Mouse (Mus musculus): ENCODE results near the gene Dap. TPM values are rescaled to one million over a fixed set of nuclear protein-coding genes. Genes with fewer than 3 reads are reported as not detected.

Gene Dap
- polyA plus RNA-seq, 1 experiment from 2014 or later = 41.9 TPM

DNA sequence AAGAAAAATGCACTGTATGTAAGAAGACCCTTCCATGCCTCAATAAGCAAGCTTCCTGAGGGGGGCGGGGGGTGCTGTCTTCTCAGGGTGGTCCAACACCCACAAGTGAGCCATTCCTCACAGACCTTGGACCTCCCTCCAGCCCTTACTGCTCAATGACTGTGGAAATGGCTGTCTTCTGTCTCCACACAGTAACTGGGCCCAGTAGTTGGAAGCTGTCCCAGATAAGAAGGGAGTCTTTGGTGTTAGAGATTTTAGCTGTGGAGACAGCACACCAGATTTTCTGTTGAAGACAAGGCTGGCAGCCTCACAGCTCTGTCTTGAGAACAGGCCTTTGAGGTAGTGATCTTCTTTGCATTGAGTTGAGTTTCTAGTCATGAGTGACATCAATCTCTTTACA lies 33.2 kb downstream of the Dap start:
- H3K4me3 ChIP-seq = no peak overlapping the region
- no peak for DNase-seq (ENCODE audit: low spot score)
- H3K27me3 ChIP-seq (ENCODE audit: insufficient read depth, poor library complexity, severe bottlenecking) = no peaks in the 10 kb centered on the region
- H3K4me1 ChIP-seq (replicated peaks) = peaks cover 15% of the 10 kb centered on the region
- WGBS = 87% methylated on average over 1 of the region's 1 CpGs
- H3K36me3 ChIP-seq = no peaks in the 10 kb centered on the region
- no peaks in the 10 kb centered on the region for H3K9me3 ChIP-seq
- H3K27ac ChIP-seq = no peak overlapping the region

DNA sequence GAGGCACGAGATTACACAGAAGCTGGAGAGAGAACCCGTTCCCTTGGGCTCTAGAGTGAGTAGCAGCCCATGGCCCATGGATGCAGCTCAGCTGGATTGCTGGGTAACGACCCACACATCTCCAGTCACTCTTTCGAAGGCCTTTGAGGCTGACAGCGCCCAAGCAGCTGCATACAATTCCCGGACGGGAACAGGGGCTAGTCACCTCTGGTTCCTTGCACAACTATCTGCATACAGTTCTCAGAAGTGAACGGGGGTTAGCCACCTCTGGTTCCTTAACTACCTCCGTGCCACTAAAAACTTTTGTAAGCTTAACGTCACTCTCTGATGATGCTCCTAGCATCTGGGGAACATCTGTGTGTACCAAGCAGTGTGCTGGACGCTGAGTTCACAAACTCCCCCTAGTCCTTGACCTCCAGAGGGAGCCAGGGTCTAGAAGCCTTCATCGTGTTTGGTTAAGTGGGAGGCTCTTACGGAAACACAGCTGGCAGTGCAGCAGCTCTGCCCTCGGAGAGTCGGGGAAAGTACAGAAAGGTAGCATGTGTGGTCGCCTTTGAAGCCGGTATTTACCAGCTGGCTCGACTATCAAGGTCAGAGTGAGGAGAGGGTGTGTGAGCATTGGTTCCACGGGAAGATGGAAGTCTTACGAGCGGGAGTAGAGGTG lies 34.0 kb downstream of the Dap start:
- WGBS = 75% methylated on average over 21 of the region's 21 CpGs
- peaks cover 15% of the 10 kb centered on the region for H3K4me1 ChIP-seq (replicated peaks)
- no peaks in the 10 kb centered on the region for H3K9me3 ChIP-seq
- peak; percentile 18 for DNase-seq (ENCODE audit: low spot score)
- no peaks in the 10 kb centered on the region for H3K27me3 ChIP-seq (ENCODE audit: insufficient read depth, poor library complexity, severe bottlenecking)
- H3K4me3 ChIP-seq = no peak overlapping the region
- no peak overlapping the region for H3K27ac ChIP-seq
- H3K36me3 ChIP-seq = no peaks in the 10 kb centered on the region

DNA sequence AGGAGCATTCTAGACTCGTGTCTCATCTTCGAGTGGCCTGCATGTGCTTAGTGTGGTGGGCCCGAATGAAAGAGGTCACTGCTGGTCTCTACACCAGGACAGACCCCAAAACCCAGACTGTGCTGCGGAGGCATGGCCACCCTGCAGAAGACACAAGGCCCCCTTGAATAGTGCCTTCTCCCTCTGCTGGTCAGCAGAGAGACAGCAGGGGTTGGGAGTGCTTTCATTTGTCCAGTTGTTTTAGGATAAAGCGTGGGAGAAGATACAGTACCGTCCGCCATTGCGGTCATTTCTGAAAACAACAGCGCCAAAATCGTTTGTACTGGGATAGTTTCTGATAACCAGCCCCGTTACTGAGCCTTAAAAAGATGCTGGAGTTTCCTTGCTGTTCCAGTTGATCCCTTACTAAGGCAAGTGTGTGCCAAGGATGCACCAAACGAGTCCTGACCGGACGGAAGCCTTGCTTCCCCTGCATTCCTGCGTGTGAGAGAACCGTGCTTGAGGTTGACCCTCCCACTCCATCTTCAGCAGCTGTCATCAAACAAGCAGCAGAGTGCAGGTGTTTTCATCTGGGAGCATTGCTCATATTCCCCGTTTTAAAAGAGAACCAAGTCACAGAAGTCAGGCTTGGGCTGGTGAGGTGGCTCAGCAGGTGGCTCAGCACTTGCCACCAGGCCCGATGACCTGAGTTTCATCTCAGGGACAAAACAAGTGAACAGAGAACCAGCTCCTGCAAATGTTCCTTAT lies 34.8 kb downstream of the Dap start:
- Histone ChIP-seq H3K36me3 (no peaks in the 10 kb centered on the region), H3K9me3 (no peaks in the 10 kb centered on the region), H3K27me3 (ENCODE audit: insufficient read depth, poor library complexity, severe bottlenecking) (no peaks in the 10 kb centered on the region), H3K27ac (no peak overlapping the region), H3K4me3 (no peak overlapping the region), H3K4me1 (replicated peaks) (peaks cover 13% of the 10 kb centered on the region)
- no peak for DNase-seq (ENCODE audit: low spot score)
- 88% methylated on average over 18 of the region's 18 CpGs for WGBS

DNA sequence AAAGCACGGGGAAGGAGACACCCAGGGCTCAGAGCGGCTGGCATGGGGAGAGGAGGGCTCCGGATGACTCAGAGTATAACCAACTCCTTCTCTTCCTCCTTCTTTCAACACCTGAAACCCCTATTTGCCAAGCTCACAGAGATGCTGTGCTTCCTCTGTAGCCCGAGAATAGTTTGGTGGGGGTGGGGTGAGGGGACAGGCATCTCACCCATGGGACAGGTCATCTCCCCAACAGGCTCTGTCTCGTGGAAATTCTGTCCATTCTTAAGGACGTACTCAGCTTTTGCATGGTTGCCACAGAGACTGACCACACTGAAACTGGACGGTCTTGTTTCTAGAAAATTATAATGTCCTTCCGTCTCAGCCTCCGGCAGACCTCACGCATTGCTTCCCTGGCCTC lies 37.0 kb downstream of the Dap start:
- WGBS = 77% methylated on average over 10 of the region's 10 CpGs
- DNase-seq (ENCODE audit: low spot score) = no peak
- peaks cover 15% of the 10 kb centered on the region for H3K4me1 ChIP-seq (replicated peaks)
- H3K4me3 ChIP-seq = no peak overlapping the region
- no peaks in the 10 kb centered on the region for H3K27me3 ChIP-seq (ENCODE audit: insufficient read depth, poor library complexity, severe bottlenecking)
- no peaks in the 10 kb centered on the region for H3K9me3 ChIP-seq
- H3K36me3 ChIP-seq = no peaks in the 10 kb centered on the region
- 0 out of 2 replicates have a peak overlapping the region, but pooled peaks have one; percentile 23 for H3K27ac ChIP-seq

DNA sequence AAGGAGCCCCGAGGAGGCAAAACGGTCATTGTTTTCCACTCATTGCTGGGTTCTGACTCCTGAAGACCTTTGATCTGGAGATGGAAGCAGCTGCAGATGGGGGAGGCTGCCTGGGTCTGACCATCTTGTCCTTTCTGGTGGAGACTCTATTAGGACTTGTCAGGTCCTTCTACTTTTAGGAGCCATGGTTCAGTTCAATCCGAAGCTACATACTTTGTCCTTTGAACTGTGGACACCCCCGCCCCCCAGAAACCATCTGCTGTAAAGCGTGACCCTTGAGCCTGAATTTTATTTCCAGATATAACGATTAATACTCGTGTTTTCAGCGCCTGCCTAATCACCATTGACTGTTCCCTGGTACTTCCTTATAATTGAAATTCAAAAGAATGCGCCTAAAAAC lies 38.2 kb downstream of the Dap start:
- Histone ChIP-seq H3K4me1 (replicated peaks) (peaks cover 15% of the 10 kb centered on the region), H3K36me3 (no peaks in the 10 kb centered on the region), H3K4me3 (no peak overlapping the region), H3K9me3 (no peaks in the 10 kb centered on the region), H3K27me3 (ENCODE audit: insufficient read depth, poor library complexity, severe bottlenecking) (no peaks in the 10 kb centered on the region), H3K27ac (no peak overlapping the region)
- 73% methylated on average over 9 of the region's 9 CpGs for WGBS
- DNase-seq (ENCODE audit: low spot score) = no peak

DNA sequence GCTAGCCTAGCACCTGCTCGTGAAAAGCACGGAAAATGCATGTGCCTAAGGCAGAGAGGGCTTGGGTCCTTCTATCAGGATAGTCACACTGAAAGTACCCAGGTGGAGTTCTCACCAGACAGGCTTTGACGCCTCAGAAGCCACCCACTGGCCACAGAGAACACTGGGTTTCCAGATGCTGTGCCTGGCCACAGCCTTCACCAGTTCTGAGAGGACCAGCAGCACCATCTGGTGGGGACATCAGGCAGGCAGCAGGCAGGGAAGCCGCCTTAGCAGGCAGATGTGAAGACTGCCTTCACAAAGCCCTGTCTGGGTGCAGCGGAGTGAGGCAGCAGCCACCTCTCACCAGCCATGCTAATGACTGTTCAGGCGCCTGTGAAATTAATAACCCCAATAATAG lies 40.7 kb downstream of the Dap start:
- no peaks in the 10 kb centered on the region for H3K36me3 ChIP-seq
- no peaks in the 10 kb centered on the region for H3K27me3 ChIP-seq (ENCODE audit: insufficient read depth, poor library complexity, severe bottlenecking)
- H3K4me1 ChIP-seq (replicated peaks) = peaks cover 15% of the 10 kb centered on the region
- H3K27ac ChIP-seq = no peak overlapping the region
- DNase-seq (ENCODE audit: low spot score) = peak; percentile 86
- H3K9me3 ChIP-seq = no peaks in the 10 kb centered on the region
- 38% methylated on average over 6 of the region's 6 CpGs for WGBS
- H3K4me3 ChIP-seq = no peak overlapping the region

DNA sequence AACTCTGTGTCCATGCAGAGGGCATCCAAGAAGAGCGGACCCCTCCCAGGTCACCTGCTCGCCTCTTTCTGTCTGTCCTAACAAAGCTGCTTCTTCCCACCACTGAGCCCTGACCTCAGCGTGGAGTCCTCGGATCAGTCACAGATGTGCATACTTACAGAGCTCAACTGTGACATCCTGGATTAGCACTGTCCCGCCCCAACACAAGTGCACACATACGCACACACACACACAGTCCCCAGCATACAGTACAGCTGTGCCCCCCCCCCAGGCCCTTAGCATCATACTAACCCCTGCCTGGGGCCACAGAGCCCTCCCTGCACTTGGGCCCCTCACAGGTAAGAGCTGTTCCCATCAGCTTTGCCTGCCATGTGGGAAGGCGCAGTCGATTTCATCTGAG lies 41.3 kb downstream of the Dap start:
- Histone ChIP-seq H3K27ac (no peak overlapping the region), H3K4me1 (replicated peaks) (peaks cover 15% of the 10 kb centered on the region), H3K9me3 (no peaks in the 10 kb centered on the region), H3K36me3 (no peaks in the 10 kb centered on the region), H3K27me3 (ENCODE audit: insufficient read depth, poor library complexity, severe bottlenecking) (no peaks in the 10 kb centered on the region), H3K4me3 (no peak overlapping the region)
- DNase-seq (ENCODE audit: low spot score) = no peak
- WGBS = 90% methylated on average over 8 of the region's 8 CpGs

DNA sequence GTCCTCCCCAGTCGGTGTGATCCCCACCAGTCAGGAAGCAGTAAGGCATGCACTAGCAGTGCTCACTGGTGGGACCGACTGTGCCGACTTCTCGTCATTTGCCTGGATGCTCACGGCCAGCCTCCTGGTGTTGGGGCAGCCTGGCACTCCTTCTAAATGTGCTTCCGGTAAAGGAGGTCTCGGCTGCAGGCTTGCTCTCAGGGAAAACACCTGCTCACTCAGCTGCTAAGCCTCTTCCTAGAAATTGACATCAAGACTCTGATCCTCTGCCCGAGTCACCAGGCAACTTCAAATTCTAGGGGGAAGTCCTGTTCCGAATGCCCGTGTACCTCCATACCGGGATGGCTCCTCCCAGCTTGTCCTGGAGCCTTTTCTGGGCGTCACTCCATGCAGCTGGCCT lies 41.7 kb downstream of the Dap start:
- Histone ChIP-seq H3K9me3 (no peaks in the 10 kb centered on the region), H3K4me3 (no peak overlapping the region), H3K36me3 (no peaks in the 10 kb centered on the region), H3K27ac (no peak overlapping the region), H3K27me3 (ENCODE audit: insufficient read depth, poor library complexity, severe bottlenecking) (no peaks in the 10 kb centered on the region), H3K4me1 (replicated peaks) (peaks cover 11% of the 10 kb centered on the region)
- WGBS = 91% methylated on average over 12 of the region's 12 CpGs
- DNase-seq (ENCODE audit: low spot score) = no peak

DNA sequence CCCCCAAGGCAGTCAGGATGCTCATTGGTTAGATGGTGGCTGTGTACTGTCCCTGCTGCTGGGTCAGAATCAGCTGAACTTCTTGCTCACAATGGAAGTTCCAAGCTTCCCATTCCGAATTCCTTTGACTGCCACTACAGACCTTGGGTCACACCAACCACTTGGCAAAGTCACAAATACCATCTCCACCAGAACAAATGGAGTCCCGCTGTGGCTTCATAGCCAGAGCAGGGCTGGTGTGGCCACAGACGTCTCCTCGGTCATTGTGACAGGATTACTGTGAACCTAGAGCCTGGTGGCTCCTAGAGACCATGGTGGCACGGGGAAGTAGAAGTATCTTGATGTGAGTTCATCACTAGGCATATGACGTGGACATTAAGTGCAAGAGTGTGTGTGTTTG lies 44.0 kb downstream of the Dap start:
- no peaks in the 10 kb centered on the region for H3K9me3 ChIP-seq
- H3K4me1 ChIP-seq (replicated peaks) = 0 out of 2 replicates have a peak, but pooled peaks cover 3% of the 10 kb centered on the region
- WGBS = 88% methylated on average over 6 of the region's 6 CpGs
- no peak overlapping the region for H3K27ac ChIP-seq
- no peak overlapping the region for H3K4me3 ChIP-seq
- no peaks in the 10 kb centered on the region for H3K36me3 ChIP-seq
- no peaks in the 10 kb centered on the region for H3K27me3 ChIP-seq (ENCODE audit: insufficient read depth, poor library complexity, severe bottlenecking)
- DNase-seq (ENCODE audit: low spot score) = no peak

DNA sequence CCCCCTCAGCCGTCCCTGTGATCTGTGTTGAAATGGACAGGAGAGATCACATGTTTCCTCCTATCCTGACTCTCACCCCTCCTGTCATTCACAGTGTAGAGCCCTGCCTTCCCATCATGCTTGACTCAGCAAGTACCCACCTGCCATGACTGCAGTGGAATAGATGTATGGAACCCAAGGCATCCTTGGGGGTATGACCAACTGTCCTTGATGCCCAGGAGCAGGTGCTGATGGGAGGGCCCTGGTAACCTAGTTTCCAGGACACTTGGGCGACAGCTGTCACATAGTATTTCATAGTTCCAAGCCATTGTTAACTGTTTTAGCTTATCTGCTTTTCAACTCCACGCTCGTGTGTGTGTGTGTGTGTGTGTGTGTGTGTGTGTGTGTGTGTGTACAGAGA lies 45.4 kb downstream of the Dap start:
- no peak overlapping the region for H3K27ac ChIP-seq
- H3K36me3 ChIP-seq = no peaks in the 10 kb centered on the region
- no peak for DNase-seq (ENCODE audit: low spot score)
- 0 out of 2 replicates have a peak, but pooled peaks cover 3% of the 10 kb centered on the region for H3K4me1 ChIP-seq (replicated peaks)
- WGBS = 88% methylated on average over 4 of the region's 4 CpGs
- H3K27me3 ChIP-seq (ENCODE audit: insufficient read depth, poor library complexity, severe bottlenecking) = no peaks in the 10 kb centered on the region
- no peak overlapping the region for H3K4me3 ChIP-seq
- no peaks in the 10 kb centered on the region for H3K9me3 ChIP-seq

DNA sequence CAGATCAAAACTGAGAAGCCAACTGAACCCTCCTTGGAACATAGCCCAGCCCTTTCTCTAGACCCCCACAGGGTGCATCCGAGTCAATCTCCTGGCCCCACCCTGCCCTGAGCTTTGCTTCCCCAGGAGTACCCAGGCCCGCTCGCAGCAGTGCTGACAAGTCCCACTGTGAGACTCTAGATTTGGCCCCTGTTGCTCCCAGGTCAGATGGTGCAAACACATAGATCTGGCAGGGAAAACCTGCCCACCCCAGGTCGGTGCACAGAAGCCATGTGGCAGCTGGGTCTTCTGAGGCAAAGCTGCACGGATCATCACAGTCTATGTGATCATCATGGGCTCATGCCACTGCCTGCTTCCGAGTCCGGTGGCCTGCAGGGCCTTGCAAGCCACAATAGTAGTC lies 48.6 kb downstream of the Dap start:
- Histone ChIP-seq H3K4me3 (no peak overlapping the region), H3K36me3 (no peaks in the 10 kb centered on the region), H3K27ac (0 out of 2 replicates have a peak overlapping the region, but pooled peaks have one; percentile 6), H3K9me3 (no peaks in the 10 kb centered on the region), H3K27me3 (ENCODE audit: insufficient read depth, poor library complexity, severe bottlenecking) (no peaks in the 10 kb centered on the region), H3K4me1 (replicated peaks) (no peaks in the 10 kb centered on the region)
- WGBS = 86% methylated on average over 7 of the region's 7 CpGs
- DNase-seq (ENCODE audit: low spot score) = no peak

DNA sequence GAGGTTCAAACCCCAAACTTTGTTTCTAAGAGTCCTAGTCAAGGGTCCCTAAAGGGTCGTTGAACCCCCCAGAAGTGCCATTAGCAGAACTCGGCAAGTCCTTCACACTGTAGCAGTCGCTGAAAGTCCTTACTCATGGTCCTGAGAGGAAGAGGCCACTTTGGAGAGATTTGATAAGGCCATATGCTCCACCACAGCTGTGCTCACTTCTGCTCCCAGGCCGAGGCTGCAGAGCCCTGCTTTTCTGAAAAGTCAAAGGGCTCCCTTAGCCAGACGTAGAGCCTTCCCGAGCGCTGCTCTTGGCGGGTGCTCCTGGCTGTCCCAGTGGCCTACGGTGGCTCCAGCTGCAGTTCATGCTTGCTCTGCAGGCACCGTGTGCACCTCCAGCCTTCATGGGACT lies 49.4 kb downstream of the Dap start:
- Histone ChIP-seq H3K4me1 (replicated peaks) (no peaks in the 10 kb centered on the region; the same call in 1 of the 2 replicates), H3K36me3 (no peaks in the 10 kb centered on the region)

DNA sequence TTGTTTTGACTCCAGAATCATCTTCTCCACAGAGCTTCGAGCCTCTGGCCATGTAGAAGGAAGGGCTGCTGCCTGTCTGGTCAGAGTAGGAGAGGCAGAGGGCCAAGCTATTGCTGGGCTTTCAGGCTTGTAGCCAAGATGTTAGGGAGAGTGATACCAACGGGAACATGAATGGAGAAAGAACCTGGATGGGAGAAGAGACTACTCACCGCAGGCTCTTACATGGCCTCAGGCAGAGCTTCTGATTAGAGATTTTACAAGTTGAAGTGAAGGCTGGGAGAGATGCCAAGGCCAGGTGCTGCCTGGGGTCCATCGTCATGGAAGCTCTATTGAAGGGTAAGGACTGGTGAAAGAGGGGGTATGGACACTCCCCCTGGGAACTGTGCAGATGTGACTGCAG lies 54.0 kb downstream of the Dap start:
- no peak for DNase-seq (ENCODE audit: low spot score)
- H3K27ac ChIP-seq = no peak overlapping the region
- no peaks in the 10 kb centered on the region for H3K27me3 ChIP-seq (ENCODE audit: insufficient read depth, poor library complexity, severe bottlenecking)
- no peaks in the 10 kb centered on the region for H3K36me3 ChIP-seq
- no peaks in the 10 kb centered on the region for H3K9me3 ChIP-seq
- WGBS = 82% methylated on average over 4 of the region's 4 CpGs
- H3K4me1 ChIP-seq (replicated peaks) = peaks cover 4% of the 10 kb centered on the region; the same call in 1 of the 2 replicates
- no peak overlapping the region for H3K4me3 ChIP-seq

More for the DNA sequence above, 49.4 kb downstream of the Dap start:
- no peak for DNase-seq (ENCODE audit: low spot score)
- 82% methylated on average over 10 of the region's 10 CpGs for WGBS
- no peak overlapping the region for H3K4me3 ChIP-seq
- no peak overlapping the region for H3K27ac ChIP-seq
- no peaks in the 10 kb centered on the region for H3K9me3 ChIP-seq
- H3K27me3 ChIP-seq (ENCODE audit: insufficient read depth, poor library complexity, severe bottlenecking) = no peaks in the 10 kb centered on the region
